Mouse (Mus musculus) forebrain, embryonic 10.5 days (tissue): ENCODE measurements around the gene Sort1. TPM values are rescaled to one million over a fixed set of nuclear protein-coding genes. Genes with fewer than 3 reads are reported as not detected.

Experiments
- DNase-seq: peaks from one replicate; pipeline ENCODE4 v3.0.0-alpha.2; 2017; ENCODE audit warnings: low spot score; ENCODE audit errors: extremely low spot score
- H3K27ac ChIP-seq: fragments of 300-500 bp; sonication (generic); 2 replicates; pipeline ENCODE4 v1.5.1; 2016; ENCODE audit warnings: mild to moderate bottlenecking
- H3K27me3 ChIP-seq: fragments of 300-500 bp; sonication (generic); 2 replicates; pipeline ENCODE4 v1.6.1; 2016; ENCODE audit warnings: mild to moderate bottlenecking; ENCODE audit not compliant: poor library complexity, severe bottlenecking
- H3K36me3 ChIP-seq: fragments of 300-500 bp; sonication (generic); replicated peaks from 2 replicates; pipeline ENCODE4 v1.6.1; 2016; ENCODE audit warnings: mild to moderate bottlenecking, moderate library complexity
- H3K4me1 ChIP-seq: fragments of 300-500 bp; sonication (generic); 2 replicates; pipeline ENCODE4 v1.6.1; 2016
- H3K4me3 ChIP-seq: fragments of 300-500 bp; sonication (generic); 2 replicates; pipeline ENCODE4 v1.5.1; 2016; ENCODE audit warnings: mild to moderate bottlenecking, moderate library complexity
- H3K9me3 ChIP-seq: fragments of 300-500 bp; sonication (generic); 2 replicates; pipeline ENCODE4 v1.6.1; 2016; ENCODE audit warnings: mild to moderate bottlenecking, moderate library complexity
- WGBS: fragments of 180-500 bp; shearing (Covaris S2); methylation state at CpG from one replicate; pipeline ENCODE4 v1.1.7; 2016; 5-methylcytosine and 5-hydroxymethylcytosine counted together
- polyA plus RNA-seq: library from polyadenylated mRNA; unstranded; fragments of >200 nt; fragmentation: Nextera tagmentation; extraction: Ambion mirVana; gene quantifications from 2 replicates; pipeline ENCODE4 v1.2.1, GENCODE M21; 2016

The Sort1 gene
- polyA plus RNA-seq, 1 experiment from 2014 or later: 9.7 TPM

GRCm38 (mm10) chr3:108408517-108409008, 124.7 kb downstream of the Sort1 start:
- H3K27me3 ChIP-seq: no peaks in the 10 kb centered on the region
- WGBS: 90% methylated on average over 8 of the region's 8 CpGs
- peaks cover 99% of the 10 kb centered on the region for H3K36me3 ChIP-seq
- no peak overlapping the region for H3K4me3 ChIP-seq
- peaks cover 79% of the 10 kb centered on the region for H3K4me1 ChIP-seq
- peak overlapping the region; percentile 36; the same call in 1 of the 2 replicates for H3K27ac ChIP-seq
- no peak for DNase-seq
- H3K9me3 ChIP-seq: peaks cover 15% of the 10 kb centered on the region

- Histone ChIP-seq H3K36me3 (peaks cover 99% of the 10 kb centered on the region), H3K4me1 (peaks cover 74% of the 10 kb centered on the region)
- WGBS: 47% methylated on average over 8 of the region's 8 CpGs
These were observed 125.9 kb downstream of the Sort1 start for GRCm38 (mm10) chr3:108409656-108410358.

DNA sequence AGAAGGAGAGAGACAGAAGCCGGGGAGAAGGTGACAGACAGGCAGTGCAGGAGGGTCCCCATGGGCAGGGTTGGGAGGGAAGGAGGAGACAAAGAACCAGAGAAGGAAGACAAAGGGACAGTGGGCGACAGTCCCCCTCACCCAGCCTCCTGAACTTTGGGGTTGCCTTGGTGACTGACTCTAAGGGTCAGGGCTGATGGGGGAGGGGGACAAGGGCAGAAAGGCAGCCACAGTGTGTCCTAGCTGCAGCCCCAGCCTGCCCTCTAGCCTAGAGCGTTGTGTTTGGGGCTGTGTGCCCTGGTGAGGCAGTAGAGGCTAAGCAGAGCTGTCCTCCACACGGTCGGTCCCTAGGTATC, 126.5 kb downstream of the Sort1 start:
- peaks cover 8% of the 10 kb centered on the region; the same call in 1 of the 2 replicates for H3K27me3 ChIP-seq
- peak; percentile 54 for DNase-seq
- H3K4me1 ChIP-seq: peaks cover 74% of the 10 kb centered on the region
- peak overlapping the region; percentile 96 for H3K27ac ChIP-seq
- peaks cover 28% of the 10 kb centered on the region for H3K9me3 ChIP-seq
- H3K4me3 ChIP-seq: peak overlapping the region; percentile 53
- H3K36me3 ChIP-seq: peaks cover 98% of the 10 kb centered on the region
- 8% methylated on average over 5 of the region's 5 CpGs for WGBS

More at GRCm38 (mm10) chr3:108409656-108410358, 125.9 kb downstream of the Sort1 start:
- Histone ChIP-seq H3K4me3 (peak overlapping the region; percentile 53), H3K27me3 (peaks cover 4% of the 10 kb centered on the region; the same call in 1 of the 2 replicates), H3K27ac (peak overlapping the region; percentile 96), H3K9me3 (peaks cover 28% of the 10 kb centered on the region)
- DNase-seq: no peak

Other genes starting within 250 kb of the Sort1 start
- gene Gstm4, start 239.2 kb upstream of the Sort1 start, polyA plus RNA-seq: 14.2 and 15.0 TPM in 2 replicates
- gene Ampd2, start 197.4 kb upstream of the Sort1 start, polyA plus RNA-seq: 69.3 and 71.4 TPM in 2 replicates
- gene Gnat2, start 191.3 kb upstream of the Sort1 start, polyA plus RNA-seq: 0.96 and 1.4 TPM in 2 replicates
- 202 and 207 TPM in 2 replicates for gene Gnai3, start 137.9 kb upstream of the Sort1 start, polyA plus RNA-seq
- 0.15 and 0.21 TPM in 2 replicates for gene Gpr61, start 129.2 kb upstream of the Sort1 start, polyA plus RNA-seq
- 3.0 and 3.4 TPM in 2 replicates for gene Amigo1, start 97.7 kb upstream of the Sort1 start, polyA plus RNA-seq
- gene Cyb561d1, start 82.9 kb upstream of the Sort1 start, polyA plus RNA-seq: 3.7 and 4.2 TPM in 2 replicates
- gene Atxn7l2, start 73.1 kb upstream of the Sort1 start, polyA plus RNA-seq: 20.2 and 20.3 TPM in 2 replicates
- 0.98 and 1.0 TPM in 2 replicates for gene Sypl2, start 57.4 kb upstream of the Sort1 start, polyA plus RNA-seq
- gene Psma5, start 27.2 kb upstream of the Sort1 start, polyA plus RNA-seq: 353 and 358 TPM in 2 replicates
- not detected in 2 replicates for gene Mybphl, start 80.8 kb downstream of the Sort1 start, polyA plus RNA-seq
- gene Psrc1, start 99.8 kb downstream of the Sort1 start, polyA plus RNA-seq: 115 and 117 TPM in 2 replicates
- 32.1 and 35.1 TPM in 2 replicates for gene Celsr2, start 131.5 kb downstream of the Sort1 start, polyA plus RNA-seq
- 160 and 167 TPM in 2 replicates for gene Sars, start 161.1 kb downstream of the Sort1 start, polyA plus RNA-seq